Mouse (Mus musculus) ZHBTc4 (cell line): ENCODE measurements around the gene Foxa1.

ENCODE experiments used
- DNase-seq: peaks from one replicate; pipeline ENCODE4 v3.0.0-alpha.2; 2011; ENCODE audit warnings: low read depth, low spot score

Foxa1 gene

DNA sequence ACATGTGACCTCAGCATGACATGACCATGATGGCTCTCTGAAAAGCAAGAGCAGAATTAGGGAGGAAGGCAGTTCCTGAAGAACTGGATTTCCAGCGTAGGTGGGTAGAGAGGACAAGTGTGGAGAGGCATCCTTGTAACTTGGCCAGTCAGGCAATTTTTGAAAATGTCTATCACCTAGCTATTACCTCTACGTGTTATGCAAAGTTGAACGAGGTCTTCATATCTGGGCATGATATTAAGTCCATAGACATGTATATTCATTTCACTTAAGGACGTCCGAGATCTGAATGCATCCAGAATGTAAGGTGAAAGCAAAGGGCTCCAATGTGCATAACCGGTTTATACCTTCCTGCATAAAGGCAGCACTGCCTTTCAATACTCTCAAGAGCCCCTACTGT, 5.6 kb downstream of the Foxa1 start:
- no peak for DNase-seq

GRCm38 (mm10) chr12:57539551-57539985, 7.1 kb downstream of the Foxa1 start:
- DNase-seq, result peak; percentile 27

GRCm38 (mm10) chr12:57538588-57539550, 7.8 kb downstream of the Foxa1 start:
- DNase-seq, result peak; percentile 75

DNA sequence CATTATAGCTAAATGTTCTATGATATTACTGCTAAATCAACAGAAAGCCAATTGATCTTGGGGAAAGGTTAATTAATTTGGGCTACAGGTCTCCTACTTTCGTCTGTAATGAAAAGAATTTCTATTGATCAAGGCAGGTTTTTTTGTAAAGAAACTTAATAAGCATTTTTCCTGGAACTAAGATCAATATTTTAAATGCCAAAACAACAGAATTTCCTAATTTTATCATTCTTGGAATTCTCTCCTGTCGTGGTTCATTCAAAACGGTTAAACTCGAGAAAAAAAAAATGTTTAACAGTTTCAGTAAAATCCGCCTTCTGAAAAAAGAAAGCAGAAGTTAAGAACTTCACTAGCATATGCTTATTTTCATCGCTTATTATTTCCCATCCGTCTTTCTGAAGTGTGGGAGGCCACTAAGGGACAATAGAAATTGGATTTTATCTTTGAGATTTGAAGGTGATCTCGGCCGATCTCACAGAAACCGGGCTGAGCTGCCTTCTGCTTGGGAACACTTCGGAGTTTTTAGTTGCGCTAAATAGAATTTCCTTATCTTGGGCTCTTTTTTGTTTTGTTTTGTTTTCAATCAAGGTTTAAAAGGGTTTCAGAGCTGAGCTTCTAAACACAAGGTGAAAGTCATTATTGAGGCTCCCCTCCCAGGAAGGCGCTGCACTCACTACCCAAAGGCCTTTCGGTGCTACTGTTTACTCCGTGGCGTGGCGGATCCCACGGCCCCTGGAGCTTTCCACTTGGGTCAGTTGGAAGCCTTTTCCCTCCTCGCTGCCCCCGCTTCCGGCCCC, 8.7 kb downstream of the Foxa1 start:
- peak; percentile 30 for DNase-seq

- peak; percentile 14 for DNase-seq
Measured at GRCm38 (mm10) chr12:57536909-57537670, 9.6 kb downstream of the Foxa1 start.

GRCm38 (mm10) chr12:57536056-57536908, 10.4 kb downstream of the Foxa1 start:
- DNase-seq, result peak; percentile 26

DNA sequence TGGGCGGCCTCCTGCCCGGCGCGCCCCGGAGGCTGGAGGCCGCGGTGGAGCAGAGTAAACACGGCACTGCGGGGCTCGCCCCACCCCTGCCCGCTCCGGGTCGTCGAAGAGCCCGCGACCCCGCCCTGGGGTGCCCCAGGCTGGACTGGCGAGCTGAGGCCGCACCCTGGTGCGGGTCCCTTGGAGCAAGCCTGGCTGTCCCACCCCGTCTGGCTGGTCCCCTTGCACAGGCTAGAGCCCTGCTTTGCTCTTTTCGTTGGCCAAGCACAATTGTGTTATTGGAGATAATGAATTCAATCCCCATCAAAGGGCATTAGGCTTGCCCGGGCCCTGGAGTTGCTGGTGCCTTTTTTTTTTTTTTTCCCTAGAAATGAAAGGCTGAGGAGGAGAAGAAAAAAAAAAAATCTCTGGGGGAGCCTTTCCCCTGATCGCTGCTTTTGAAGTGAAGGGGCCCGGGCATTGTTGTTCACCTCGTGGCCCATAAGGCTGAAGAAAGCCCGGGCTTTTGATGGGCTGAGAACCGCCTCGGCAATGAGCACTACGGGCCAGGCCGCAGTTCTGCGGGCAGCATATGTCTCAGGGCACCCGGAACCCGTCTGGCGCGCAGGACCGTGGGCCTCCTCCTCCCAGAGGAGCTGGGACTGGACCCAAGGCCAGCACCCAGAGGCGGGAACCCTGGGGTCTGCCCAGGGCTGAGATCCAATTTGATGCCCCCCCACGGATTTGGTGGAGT, 11.7 kb downstream of the Foxa1 start:
- DNase-seq, result peak; percentile 30

- DNase-seq, result no peak
Measured at GRCm38 (mm10) chr12:57534517-57534878, 12.2 kb downstream of the Foxa1 start.

- DNase-seq, result peak; percentile 12
Measured at GRCm38 (mm10) chr12:57530474-57530873, 16.2 kb downstream of the Foxa1 start.

- DNase-seq, result no peak
Measured at GRCm38 (mm10) chr12:57528335-57528734, 18.4 kb downstream of the Foxa1 start.

- DNase-seq, result peak; percentile 33
Measured at GRCm38 (mm10) chr12:57515702-57516377, 30.9 kb downstream of the Foxa1 start.

DNA sequence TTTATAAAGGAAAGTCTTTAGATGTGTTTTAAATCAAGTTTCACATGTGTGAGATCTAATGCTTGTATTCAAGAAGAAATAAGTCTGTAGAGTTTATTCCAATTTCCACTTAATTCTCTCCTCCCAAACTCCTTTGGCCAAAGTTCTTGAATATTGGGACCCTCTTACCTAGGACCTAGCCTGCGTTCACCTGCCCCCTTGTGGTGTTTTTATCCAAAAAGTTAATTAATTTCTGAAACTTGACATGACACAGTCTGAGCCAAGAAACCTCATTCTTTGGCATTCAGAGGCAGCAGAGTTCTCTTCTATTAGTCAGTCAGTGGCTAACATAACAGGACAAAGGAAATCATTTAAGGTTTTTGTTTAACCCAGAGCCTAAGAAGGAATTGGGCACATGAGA, 32.2 kb downstream of the Foxa1 start:
- no peak for DNase-seq

GRCm38 (mm10) chr12:57511560-57511959, 35.2 kb downstream of the Foxa1 start:
- DNase-seq, result no peak

- no peak for DNase-seq
Measured at GRCm38 (mm10) chr12:57511127-57511526, 35.6 kb downstream of the Foxa1 start.

DNA sequence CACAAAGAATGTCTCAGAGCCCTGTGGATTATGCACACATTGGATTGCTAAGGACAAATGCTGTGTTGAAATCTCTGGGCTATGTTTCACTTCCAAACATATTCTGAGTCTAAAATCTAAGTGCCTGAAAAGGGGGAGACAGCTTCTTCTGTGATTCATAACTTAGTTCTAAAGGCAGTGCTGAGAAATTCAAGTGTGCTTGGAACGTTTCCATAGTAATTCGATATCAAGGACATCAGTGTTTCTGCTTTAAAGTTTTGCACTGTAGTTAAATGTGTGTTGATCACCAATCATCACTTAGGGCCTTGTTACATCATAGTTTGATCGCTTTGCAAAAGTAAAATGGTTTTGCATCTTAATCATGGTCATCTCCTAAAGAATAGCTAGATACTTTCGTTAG, 37.0 kb downstream of the Foxa1 start:
- DNase-seq, result no peak

- DNase-seq, result no peak
Measured at GRCm38 (mm10) chr12:57508938-57509337, 37.8 kb downstream of the Foxa1 start.

GRCm38 (mm10) chr12:57505329-57505728, 41.4 kb downstream of the Foxa1 start:
- peak; percentile 33 for DNase-seq

DNA sequence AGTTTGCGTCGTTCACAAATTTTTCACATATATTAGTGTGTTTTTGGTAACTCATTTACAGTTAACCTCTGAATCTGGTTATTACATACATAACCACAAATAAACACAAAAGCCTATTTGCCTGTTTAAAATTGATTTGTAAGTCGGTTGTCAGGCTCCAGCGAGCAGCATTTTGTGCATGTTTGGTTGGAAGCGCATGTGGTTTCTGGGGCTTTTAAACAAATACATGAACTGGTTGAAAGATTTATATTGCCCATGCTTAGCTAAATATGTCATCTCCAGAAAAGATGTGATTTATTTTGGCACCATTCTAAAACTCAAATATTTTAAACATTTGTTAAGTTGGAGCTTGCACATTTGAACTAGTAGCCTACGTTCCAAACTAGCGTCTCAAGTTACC, 46.5 kb downstream of the Foxa1 start:
- no peak for DNase-seq

DNA sequence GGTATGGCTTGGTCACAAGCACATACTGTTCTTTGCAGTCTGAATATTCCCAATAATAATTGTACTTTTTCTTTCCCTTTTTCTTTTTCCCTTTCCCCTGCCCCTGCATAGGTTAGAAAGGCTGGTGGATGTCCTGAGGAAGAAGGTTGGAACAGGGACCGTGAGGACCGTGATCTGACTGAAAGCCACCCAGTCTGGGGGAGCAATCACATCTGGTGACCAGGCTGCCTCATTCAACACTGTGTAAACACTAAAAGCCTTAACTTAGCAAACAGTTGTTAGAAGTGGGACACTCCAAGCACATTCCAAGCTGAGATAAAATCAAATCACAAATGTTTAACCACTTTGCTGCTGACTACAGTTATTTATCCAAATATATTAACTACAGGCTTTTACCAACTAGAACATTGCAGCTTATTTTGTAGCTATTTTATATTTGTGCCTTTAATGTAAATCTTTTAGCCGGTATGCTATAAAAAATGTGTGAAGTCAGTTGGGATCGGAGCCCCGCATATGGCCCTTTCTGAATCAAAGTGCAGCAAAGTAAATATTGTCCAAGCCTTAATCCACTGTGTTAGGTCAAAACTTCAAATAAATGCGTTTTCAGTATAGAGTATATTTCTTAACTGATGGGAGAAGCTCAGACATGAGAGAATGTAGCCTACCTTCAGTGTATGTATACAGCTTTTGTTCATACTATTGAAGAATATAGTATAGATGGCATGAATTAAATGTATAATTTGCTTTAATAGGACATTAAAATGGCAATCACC, 50.2 kb downstream of the Foxa1 start:
- no peak for DNase-seq
